9 mouse cellular contexts compared by ENCODE assay signal in genomic region chr6:92905922-92906321, GRCm38 (mm10). TPM values are rescaled to one million over a fixed set of nuclear protein-coding genes. Genes with fewer than 3 reads are reported as not detected.
A peak's percentile ranks its signal among the peaks of the same experiment; 100 is the strongest.
DNase-seq lines count a peak whose midpoint lies in the region; ATAC-seq and TF ChIP-seq lines count a peak whose summit lies in the region.
"Had no signal": no experiment of that assay in that cellular context is flagged by ENCODE, and none has a peak within 500 bp of the region (broad histone marks: within the 10 kb centered on the region; RNA-seq: fewer than 3 reads in every experiment).

No protein-coding gene starts in this region.

- DNase-seq in adrenal gland, adult 2 months = peak; percentile 38
- no peak for DNase-seq in adrenal gland, postnatal 25 days
- DNase-seq in embryo, embryonic 11 days = peak; percentile 54
- peak; percentile 19 for DNase-seq in lung, adult 2 months
- DNase-seq in thymus, postnatal 4 days = no peak
- no peak for DNase-seq in urinary bladder, postnatal 36 days (ENCODE audit: low spot score in 2 of 2)
- DNase-seq in left cerebral cortex, postnatal 14 days (ENCODE audit: low spot score in 2 of 2) = no peak

- H3K36me3 ChIP-seq in heart, embryonic 14.5 days (ENCODE audit: control insufficient read depth, insufficient read depth, low read length) = peaks cover 66% of the 10 kb centered on the region

- peak overlapping the region; percentile 69 to 76 for H3K27ac ChIP-seq in heart, embryonic 14.5 days (replicated peaks in 1 of 2; ENCODE audit: control insufficient read depth in 1 of 2, insufficient read depth in 1 of 2, low read depth in 2 of 2, low read length in 2 of 2)

- no peak overlapping the region for H3K9ac ChIP-seq in heart, embryonic 14.5 days (ENCODE audit: low read length)

- H3K27me3 ChIP-seq in heart, embryonic 14.5 days (ENCODE audit: control insufficient read depth, insufficient read depth, low read length) = no peaks in the 10 kb centered on the region

- no peak for ATAC-seq in heart, embryonic 14.5 days (ENCODE audit: insufficient number of reproducible peaks, insufficient read depth, low FRiP score, low read depth)

- H3K4me3 ChIP-seq in heart, embryonic 14.5 days (ENCODE audit: control insufficient read depth in 1 of 2, insufficient read depth in 1 of 2, low read depth in 1 of 2, low read length in 2 of 2) = no peak overlapping the region
- H3K4me3 ChIP-seq in lung, adult 2 months (replicated peaks; ENCODE audit: extremely low read depth, low read depth, low read length) = no peak overlapping the region

- no peaks in the 10 kb centered on the region for H3K9me3 ChIP-seq in heart, embryonic 14.5 days (ENCODE audit: control insufficient read depth, low read length)

- intact Hi-C loops in left cerebral cortex, postnatal 14 days (cut with DNase I) = no loop called here

- peaks cover 12 to 22% of the 10 kb centered on the region in 2 experiments for H3K4me1 ChIP-seq in heart, embryonic 14.5 days (ENCODE audit: control insufficient read depth in 2 of 2, insufficient read depth in 2 of 2, low read length in 2 of 2)
- peaks cover 7% of the 10 kb centered on the region for H3K4me1 ChIP-seq in lung, adult 2 months (ENCODE audit: control insufficient read depth, insufficient read depth, low read length)

- TF ChIP-seq CTCF in lung, adult 2 months (IDR thresholded peaks at IDR 0.05; ENCODE audit: insufficient read depth, low read length) = 0 out of 2 replicates have a peak, but pooled peaks have one; percentile 16

- TF ChIP-seq POLR2A in lung, adult 2 months (IDR thresholded peaks at IDR 0.05; ENCODE audit: borderline replicate concordance, extremely low read depth, low read depth, low read length) = no peak

- H3K4me2 ChIP-seq in heart, embryonic 14.5 days (ENCODE audit: low read length) = peak overlapping the region; percentile 14

- 5% methylated on average over 5 of the region's 5 CpGs for WGBS in heart, embryonic 14.5 days
- 11% methylated on average over 5 of the region's 5 CpGs for WGBS in lung, adult 2 months

RNA-seq across cellular contexts. Expression of gene Gm15737, which starts 36.8 kb away (rescaled TPM):
- under 1 TPM; 0.06 to 0.07 TPM for total RNA-seq in adrenal gland, adult 2 months (2021)
- 0.02 TPM in 1 of 2 replicates, not detected in the other for polyA plus RNA-seq in adrenal gland, adult 2 months (2012; rRNA removed)
- total RNA-seq in adrenal gland, postnatal 25 days (2021) = not detected in 2 replicates
- 0.39 and 0.61 TPM in 2 replicates for polyA plus RNA-seq in heart, embryonic 14.5 days (2014; fragmentation: Nextera tagmentation; extraction: Ambion mirVana)
- 0.02 TPM in 1 of 2 replicates, not detected in the other for polyA plus RNA-seq in lung, adult 2 months (2012; rRNA removed)
- not detected for total RNA-seq in left cerebral cortex, postnatal 14 days (2021)
- polyA plus RNA-seq: spleen, adult 2 months had no signal

RNA-seq across cellular contexts. Expression of gene Adamts9, which starts 37.4 kb away (rescaled TPM):
- 10 to 100 TPM; 11.0 to 30.9 TPM for total RNA-seq in adrenal gland, adult 2 months (2021)
- 5.9 and 7.1 TPM in 2 replicates for polyA plus RNA-seq in adrenal gland, adult 2 months (2012; rRNA removed)
- total RNA-seq in adrenal gland, postnatal 25 days (2021) = 26.1 and 31.6 TPM in 2 replicates
- polyA plus RNA-seq in heart, embryonic 14.5 days (2014; fragmentation: Nextera tagmentation; extraction: Ambion mirVana) = 6.2 and 6.7 TPM in 2 replicates
- polyA plus RNA-seq in lung, adult 2 months (2012; rRNA removed) = 6.7 and 12.2 TPM in 2 replicates
- 1 to 10 TPM; 4.9 TPM for total RNA-seq in left cerebral cortex, postnatal 14 days (2021)

Comparison
In these comparisons a context has a peak if more than half of its experiments do, and no peak if none do; other contexts are left out.
1. DNase-seq: peak in adrenal gland, adult 2 months (single experiment), embryo, embryonic 11 days (single experiment) and lung, adult 2 months (single experiment); none in adrenal gland, postnatal 25 days (single experiment), thymus, postnatal 4 days (single experiment), urinary bladder, postnatal 36 days (0 of 2) and left cerebral cortex, postnatal 14 days (0 of 2).